Mouse (Mus musculus) ES-Bruce4 (cell line): ENCODE measurements around the gene Pkn1.

Source experiments
- CTCF ChIP-seq: IDR thresholded peaks from one replicate; pipeline ENCODE4 v1.8.1; 2011; ENCODE audit warnings: low read depth, low read length
- EP300 ChIP-seq: IDR thresholded peaks from 2 replicates; pipeline ENCODE4 v1.6.1; 2011; ENCODE audit warnings: low read depth, low read length; ENCODE audit not compliant: insufficient read depth
- POLR2A ChIP-seq: IDR thresholded peaks from one replicate; pipeline ENCODE4 v1.8.1; 2011; ENCODE audit warnings: low read length; ENCODE audit not compliant: insufficient read depth

DNA sequence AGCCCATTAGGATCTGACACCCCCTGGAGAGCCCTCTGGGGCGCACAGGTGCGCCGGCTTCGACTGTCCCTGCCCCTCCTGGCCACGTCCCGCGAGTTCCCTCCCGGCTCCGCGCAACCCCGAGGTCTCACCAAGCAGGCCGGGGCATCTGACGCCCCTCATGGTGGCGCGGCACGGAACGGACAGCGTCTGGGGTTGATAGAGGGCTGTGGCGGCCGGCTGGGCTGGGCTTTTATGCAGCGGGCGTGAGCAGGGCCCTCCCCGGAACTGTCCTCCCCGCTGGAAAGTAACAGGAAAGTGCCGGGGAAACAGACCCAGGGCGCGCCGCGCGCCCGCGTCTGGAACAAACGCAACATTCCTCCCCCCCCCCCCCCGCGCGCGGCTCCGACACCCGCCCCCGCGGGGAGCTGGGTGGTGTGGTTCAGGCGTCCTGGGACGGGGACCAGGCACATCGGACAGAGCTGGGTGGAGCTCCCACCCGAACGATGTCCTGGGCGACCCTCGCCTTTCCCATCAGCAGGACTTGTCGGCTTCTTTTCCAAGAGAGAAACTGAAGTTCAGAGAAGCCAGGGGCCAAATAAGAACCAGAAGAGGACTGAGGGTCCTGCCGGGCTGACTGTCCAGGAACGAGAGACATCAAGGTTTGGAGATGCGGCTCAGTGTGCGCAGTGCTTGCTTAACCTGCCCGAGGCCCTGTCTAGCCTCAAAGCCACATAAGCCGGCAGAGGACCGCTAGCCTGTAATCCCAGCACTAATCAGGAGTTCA lies 42.2 kb upstream of the Pkn1 start, which contains the start of gene Adgre5:
- TF ChIP-seq POLR2A (no peak), EP300 (no peak), CTCF (no peak)
